ENCODE assay signal across 8 mouse cellular contexts in genomic region chr10:111600677-111601099, GRCm38 (mm10).
DNase-seq lines count a peak whose midpoint lies in the region; ATAC-seq and TF ChIP-seq lines count a peak whose summit lies in the region.

No protein-coding gene starts in this region.

- no peak for TF ChIP-seq CTCF in heart, adult 2 months (IDR thresholded peaks at IDR 0.05)
- no peak for TF ChIP-seq CTCF in kidney, adult 2 months (conservative IDR thresholded peaks at IDR 0.05; ENCODE audit: insufficient read depth, insufficient read length, low read depth, low read length)

- H3K4me2 ChIP-seq in embryonic facial prominence, embryonic 13.5 days = 0 out of 2 replicates have a peak overlapping the region, but pooled peaks have one; percentile 3
- H3K4me2 ChIP-seq in limb, embryonic 11.5 days (ENCODE audit: low read depth, severe bottlenecking) = no peak overlapping the region
- no peak overlapping the region for H3K4me2 ChIP-seq in midbrain, embryonic 14.5 days (ENCODE audit: low read length)

- H3K9ac ChIP-seq in embryonic facial prominence, embryonic 13.5 days = no peak overlapping the region
- no peak overlapping the region for H3K9ac ChIP-seq in heart, adult 2 months (ENCODE audit: low read depth, low read length)
- H3K9ac ChIP-seq in limb, embryonic 11.5 days (ENCODE audit: low read length) = peak overlapping the region; percentile 27; the same call in 1 of the 2 replicates
- no peak overlapping the region for H3K9ac ChIP-seq in midbrain, embryonic 14.5 days (replicated peaks; ENCODE audit: low read length)

- no peaks in the 10 kb centered on the region for H3K36me3 ChIP-seq in embryonic facial prominence, embryonic 13.5 days
- H3K36me3 ChIP-seq in heart, adult 2 months (ENCODE audit: control insufficient read depth, insufficient read depth, low read length) = no peaks in the 10 kb centered on the region
- H3K36me3 ChIP-seq in kidney, adult 2 months (ENCODE audit: control insufficient read depth, insufficient read depth, low read length) = no peaks in the 10 kb centered on the region
- H3K36me3 ChIP-seq in limb, embryonic 11.5 days (ENCODE audit: control insufficient read depth, insufficient read depth, low read length) = no peaks in the 10 kb centered on the region
- H3K36me3 ChIP-seq in midbrain, embryonic 14.5 days (ENCODE audit: control insufficient read depth, insufficient read depth, low read length) = no peaks in the 10 kb centered on the region

- peaks cover 21% of the 10 kb centered on the region for H3K4me1 ChIP-seq in embryonic facial prominence, embryonic 13.5 days
- peaks cover 7% of the 10 kb centered on the region for H3K4me1 ChIP-seq in heart, adult 2 months (ENCODE audit: control insufficient read depth, insufficient read depth, low read length)
- H3K4me1 ChIP-seq in kidney, adult 2 months (ENCODE audit: control insufficient read depth, insufficient read depth, low read length) = peaks cover 9% of the 10 kb centered on the region; the same call in 1 of the 2 replicates
- H3K4me1 ChIP-seq in limb, embryonic 11.5 days (ENCODE audit: control insufficient read depth, insufficient read depth, low read length) = peaks cover 9% of the 10 kb centered on the region
- H3K4me1 ChIP-seq in midbrain, embryonic 14.5 days (ENCODE audit: control insufficient read depth, insufficient read depth, low read length) = peaks cover 8% of the 10 kb centered on the region; the same call in 1 of the 2 replicates

- DNase-seq in adrenal gland, postnatal 10 days = peak; percentile 94
- peak; percentile 85 to 90 for DNase-seq in heart, adult 2 months
- DNase-seq in kidney, adult 2 months = peak; percentile 94
- DNase-seq in limb, embryonic 11.5 days (ENCODE audit: low spot score) = peak; percentile 52
- peak; percentile 78 for DNase-seq in midbrain, embryonic 14.5 days
- DNase-seq in telencephalon, adult 2 months (ENCODE audit: low read depth, low spot score) = peak; percentile 28

- no peaks in the 10 kb centered on the region for H3K27me3 ChIP-seq in embryonic facial prominence, embryonic 13.5 days
- H3K27me3 ChIP-seq in heart, adult 2 months (ENCODE audit: control insufficient read depth, insufficient read depth, low read length) = no peaks in the 10 kb centered on the region
- H3K27me3 ChIP-seq in kidney, adult 2 months (replicated peaks; ENCODE audit: control insufficient read depth, insufficient read depth, low read length) = no peaks in the 10 kb centered on the region
- H3K27me3 ChIP-seq in limb, embryonic 11.5 days (ENCODE audit: control insufficient read depth, insufficient read depth, low read length) = no peaks in the 10 kb centered on the region
- no peaks in the 10 kb centered on the region for H3K27me3 ChIP-seq in midbrain, embryonic 14.5 days (ENCODE audit: control insufficient read depth, insufficient read depth, low read length)

- no peaks in the 10 kb centered on the region for H3K79me2 ChIP-seq in heart, adult 2 months (replicated peaks; ENCODE audit: control insufficient read depth, insufficient read depth, low read length)

- no peaks in the 10 kb centered on the region for H3K9me3 ChIP-seq in embryonic facial prominence, embryonic 13.5 days
- no peaks in the 10 kb centered on the region for H3K9me3 ChIP-seq in limb, embryonic 11.5 days (ENCODE audit: control insufficient read depth, low read length)
- no peaks in the 10 kb centered on the region for H3K9me3 ChIP-seq in midbrain, embryonic 14.5 days (ENCODE audit: control insufficient read depth, low read length)

- peak overlapping the region; percentile 61 for H3K27ac ChIP-seq in embryonic facial prominence, embryonic 13.5 days
- peak overlapping the region; percentile 1; the same call in 1 of the 2 replicates for H3K27ac ChIP-seq in heart, adult 2 months
- no peak overlapping the region for H3K27ac ChIP-seq in kidney, adult 2 months (ENCODE audit: insufficient read depth, low read depth, low read length)
- peak overlapping the region; percentile 69 for H3K27ac ChIP-seq in limb, embryonic 11.5 days (replicated peaks; ENCODE audit: low read depth, low read length)
- no peak overlapping the region for H3K27ac ChIP-seq in midbrain, embryonic 14.5 days (replicated peaks; ENCODE audit: low read depth, low read length)

- TF ChIP-seq EP300 in heart, adult 2 months (IDR thresholded peaks at IDR 0.05; ENCODE audit: insufficient read depth, low read depth, low read length) = 0 out of 2 replicates have a peak, but pooled peaks have one; percentile 31

- H3K4me3 ChIP-seq in embryonic facial prominence, embryonic 13.5 days = no peak overlapping the region
- H3K4me3 ChIP-seq in heart, adult 2 months = no peak overlapping the region
- no peak overlapping the region for H3K4me3 ChIP-seq in kidney, adult 2 months (ENCODE audit: insufficient read depth, low read depth, low read length)
- H3K4me3 ChIP-seq in limb, embryonic 11.5 days (ENCODE audit: low read depth, low read length) = no peak overlapping the region
- H3K4me3 ChIP-seq in midbrain, embryonic 14.5 days (replicated peaks; ENCODE audit: low read depth, low read length) = no peak overlapping the region

- intact Hi-C loops in heart, adult 2 months (cut with DNase I) = loop anchor here (5.0 kb wide), 1 partner anchor 93 kb away; the partner anchor contains the start of gene Phlda1

- peak; percentile 89 for ATAC-seq in embryonic facial prominence, embryonic 13.5 days (ENCODE audit: insufficient number of reproducible peaks, insufficient read depth, low FRiP score, low TSS enrichment, low read depth)
- peak; percentile 75 for ATAC-seq in limb, embryonic 11.5 days (ENCODE audit: insufficient number of reproducible peaks, low FRiP score, low TSS enrichment, low read depth)
- peak; percentile 34; the same call in 1 of the 2 replicates for ATAC-seq in midbrain, embryonic 14.5 days (ENCODE audit: low FRiP score, low TSS enrichment)
- no peak for ATAC-seq in erythroblast, adult 5-6 weeks (replicated peaks; ENCODE audit: low FRiP score, poor library complexity, severe bottlenecking)

- WGBS in embryonic facial prominence, embryonic 13.5 days = 7% methylated on average over 2 of the region's 2 CpGs
- WGBS in heart, adult 2 months = 0% methylated on average over 2 of the region's 2 CpGs
- WGBS in kidney, adult 2 months = 0% methylated on average over 2 of the region's 2 CpGs
- 18% methylated on average over 2 of the region's 2 CpGs for WGBS in limb, embryonic 11.5 days
- WGBS in midbrain, embryonic 14.5 days = 20% methylated on average over 2 of the region's 2 CpGs

- TF ChIP-seq POLR2A in heart, adult 2 months (IDR thresholded peaks at IDR 0.05; ENCODE audit: insufficient read depth, low read depth, low read length) = no peak
- TF ChIP-seq POLR2A in kidney, adult 2 months (IDR thresholded peaks at IDR 0.05; ENCODE audit: low read depth, low read length) = no peak

Comparison
In these comparisons a context has a peak if more than half of its experiments do, and no peak if none do; other contexts are left out.
1. DNase-seq: peak in every context shown above with its lines; median percentile 94 in adrenal gland, postnatal 10 days; 94 in kidney, adult 2 months; 88 in heart, adult 2 months; 78 in midbrain, embryonic 14.5 days; 52 in limb, embryonic 11.5 days; 28 in telencephalon, adult 2 months.
2. H3K27ac ChIP-seq: peak in embryonic facial prominence, embryonic 13.5 days (single experiment), heart, adult 2 months (single experiment) and limb, embryonic 11.5 days (single experiment); none in kidney, adult 2 months (single experiment) and midbrain, embryonic 14.5 days (single experiment).